Mouse (Mus musculus): ENCODE data around the gene Efhc1. TPM values are rescaled to one million over a fixed set of nuclear protein-coding genes. Genes with fewer than 3 reads are reported as not detected.
A peak's percentile ranks its signal among the peaks of the same experiment; 100 is the strongest.

The Efhc1 gene
- polyA plus RNA-seq, 1 experiment from 2014 or later: 2.1 TPM

DNA sequence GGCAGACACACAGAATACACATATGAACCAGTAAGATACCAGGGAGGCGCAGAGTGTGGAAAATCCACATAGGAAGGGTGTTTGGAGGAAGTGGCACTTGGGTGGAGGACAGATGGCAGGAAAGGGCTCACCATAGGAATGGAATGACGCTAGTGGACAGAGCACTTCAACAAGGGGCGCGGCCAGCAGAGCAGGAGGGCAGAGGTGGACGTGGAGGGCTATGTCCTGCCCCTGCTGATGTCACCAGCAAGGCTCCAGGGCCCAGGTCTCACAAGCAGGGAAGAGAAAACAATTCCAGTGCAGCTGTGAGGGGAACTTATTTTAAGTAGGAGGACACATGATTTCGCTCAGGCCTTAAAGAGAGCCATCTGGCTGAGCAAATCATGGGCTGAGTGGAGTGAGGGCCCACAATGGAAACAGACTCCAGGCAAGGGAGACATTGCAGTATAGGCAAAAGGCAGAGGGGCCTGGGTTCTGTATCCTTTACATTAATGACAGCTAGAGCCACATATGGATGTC, 58.9 kb downstream of the Efhc1 start:
- Histone ChIP-seq H3K4me3 (ENCODE audit: low read length) (no peak overlapping the region), H3K36me3 (ENCODE audit: control insufficient read depth, insufficient read depth, low read length) (peaks cover 3% of the 10 kb centered on the region; the same call in 1 of the 2 replicates), H3K27me3 (replicated peaks; ENCODE audit: control insufficient read depth, insufficient read depth, low read length) (no peaks in the 10 kb centered on the region), H3K4me2 (ENCODE audit: low read depth, low read length) (no peak overlapping the region), H3K9ac (ENCODE audit: low read depth, low read length) (no peak overlapping the region), H3K4me1 (ENCODE audit: control insufficient read depth, insufficient read depth, low read length) (peaks cover 8% of the 10 kb centered on the region), H3K9me3 (ENCODE audit: control insufficient read depth, low read length) (no peaks in the 10 kb centered on the region), H3K27ac (ENCODE audit: low read length) (no peak overlapping the region)
- 72% methylated on average over 6 of the region's 6 CpGs for WGBS
- no peak for ATAC-seq

DNA sequence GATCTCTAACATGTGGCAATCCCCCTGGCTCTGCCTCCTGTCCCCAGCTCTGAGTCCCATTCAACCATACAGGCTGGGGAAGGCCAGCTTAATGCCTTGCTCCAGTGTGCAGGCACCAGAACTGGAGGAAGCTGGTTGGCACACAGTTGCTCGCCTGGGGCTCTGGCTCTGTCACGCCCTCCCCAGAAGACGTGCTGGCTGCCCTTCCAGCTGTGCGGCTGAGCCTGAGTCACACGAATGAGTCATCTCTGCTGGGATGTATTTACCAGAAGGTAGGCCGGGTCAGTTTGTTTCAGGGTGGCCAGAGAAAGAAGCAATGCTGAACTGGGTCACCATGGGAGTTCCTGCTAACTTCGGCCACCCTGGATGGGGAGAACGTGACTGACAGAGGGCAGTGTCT, 63.0 kb downstream of the Efhc1 start:
- Histone ChIP-seq H3K4me3 (ENCODE audit: low read length) (no peak overlapping the region), H3K27me3 (replicated peaks; ENCODE audit: control insufficient read depth, insufficient read depth, low read length) (no peaks in the 10 kb centered on the region), H3K9ac (ENCODE audit: low read depth, low read length) (no peak overlapping the region), H3K4me2 (ENCODE audit: low read depth, low read length) (no peak overlapping the region), H3K36me3 (ENCODE audit: control insufficient read depth, insufficient read depth, low read length) (no peaks in the 10 kb centered on the region; the same call in 1 of the 2 replicates), H3K9me3 (ENCODE audit: control insufficient read depth, low read length) (no peaks in the 10 kb centered on the region), H3K4me1 (ENCODE audit: control insufficient read depth, insufficient read depth, low read length) (peaks cover 8% of the 10 kb centered on the region), H3K27ac (ENCODE audit: low read length) (no peak overlapping the region; the same call in 1 of the 2 replicates)
- 41% methylated on average over 8 of the region's 8 CpGs for whole genome bisulfite sequencing
- peak; percentile 94 for ATAC-seq

GRCm38 (mm10) chr1:21023101-21023500, 71.7 kb downstream of the Efhc1 start:
- Histone ChIP-seq H3K27ac (ENCODE audit: low read length) (no peak overlapping the region), H3K4me3 (ENCODE audit: low read length) (no peak overlapping the region), H3K4me1 (ENCODE audit: control insufficient read depth, insufficient read depth, low read length) (no peaks in the 10 kb centered on the region), H3K9ac (ENCODE audit: low read depth, low read length) (no peak overlapping the region), H3K27me3 (replicated peaks; ENCODE audit: control insufficient read depth, insufficient read depth, low read length) (no peaks in the 10 kb centered on the region), H3K36me3 (ENCODE audit: control insufficient read depth, insufficient read depth, low read length) (no peaks in the 10 kb centered on the region), H3K9me3 (ENCODE audit: control insufficient read depth, low read length) (no peaks in the 10 kb centered on the region), H3K4me2 (ENCODE audit: low read depth, low read length) (no peak overlapping the region)
- WGBS: 89% methylated on average over 3 of the region's 3 CpGs
- no peak for ATAC-seq

- Histone ChIP-seq H3K9ac (ENCODE audit: low read depth, low read length) (no peak overlapping the region), H3K27ac (ENCODE audit: low read length) (no peak overlapping the region), H3K4me3 (ENCODE audit: low read length) (no peak overlapping the region), H3K27me3 (replicated peaks; ENCODE audit: control insufficient read depth, insufficient read depth, low read length) (no peaks in the 10 kb centered on the region), H3K4me1 (ENCODE audit: control insufficient read depth, insufficient read depth, low read length) (no peaks in the 10 kb centered on the region), H3K9me3 (ENCODE audit: control insufficient read depth, low read length) (no peaks in the 10 kb centered on the region), H3K4me2 (ENCODE audit: low read depth, low read length) (no peak overlapping the region), H3K36me3 (ENCODE audit: control insufficient read depth, insufficient read depth, low read length) (no peaks in the 10 kb centered on the region)
- ATAC-seq: no peak
- 79% methylated on average over 5 of the region's 5 CpGs for WGBS
These were observed 73.8 kb downstream of the Efhc1 start for GRCm38 (mm10) chr1:21025203-21025602.

GRCm38 (mm10) chr1:21026534-21026933, 75.1 kb downstream of the Efhc1 start:
- Histone ChIP-seq H3K27ac (ENCODE audit: low read length) (no peak overlapping the region), H3K4me2 (ENCODE audit: low read depth, low read length) (no peak overlapping the region), H3K9me3 (ENCODE audit: control insufficient read depth, low read length) (no peaks in the 10 kb centered on the region), H3K4me1 (ENCODE audit: control insufficient read depth, insufficient read depth, low read length) (no peaks in the 10 kb centered on the region), H3K36me3 (ENCODE audit: control insufficient read depth, insufficient read depth, low read length) (no peaks in the 10 kb centered on the region), H3K4me3 (ENCODE audit: low read length) (no peak overlapping the region), H3K27me3 (replicated peaks; ENCODE audit: control insufficient read depth, insufficient read depth, low read length) (no peaks in the 10 kb centered on the region), H3K9ac (ENCODE audit: low read depth, low read length) (no peak overlapping the region)
- 78% methylated on average over 7 of the region's 7 CpGs for WGBS
- no peak for ATAC-seq

- Histone ChIP-seq H3K4me2 (ENCODE audit: low read depth, low read length) (no peak overlapping the region), H3K9ac (ENCODE audit: low read depth, low read length) (no peak overlapping the region), H3K36me3 (ENCODE audit: control insufficient read depth, insufficient read depth, low read length) (no peaks in the 10 kb centered on the region), H3K9me3 (ENCODE audit: control insufficient read depth, low read length) (no peaks in the 10 kb centered on the region), H3K4me1 (ENCODE audit: control insufficient read depth, insufficient read depth, low read length) (no peaks in the 10 kb centered on the region), H3K27ac (ENCODE audit: low read length) (no peak overlapping the region), H3K4me3 (ENCODE audit: low read length) (no peak overlapping the region), H3K27me3 (replicated peaks; ENCODE audit: control insufficient read depth, insufficient read depth, low read length) (no peaks in the 10 kb centered on the region)
- no peak for ATAC-seq
- 86% methylated on average over 4 of the region's 4 CpGs for WGBS
These were observed 77.6 kb downstream of the Efhc1 start for GRCm38 (mm10) chr1:21029000-21029399.

DNA sequence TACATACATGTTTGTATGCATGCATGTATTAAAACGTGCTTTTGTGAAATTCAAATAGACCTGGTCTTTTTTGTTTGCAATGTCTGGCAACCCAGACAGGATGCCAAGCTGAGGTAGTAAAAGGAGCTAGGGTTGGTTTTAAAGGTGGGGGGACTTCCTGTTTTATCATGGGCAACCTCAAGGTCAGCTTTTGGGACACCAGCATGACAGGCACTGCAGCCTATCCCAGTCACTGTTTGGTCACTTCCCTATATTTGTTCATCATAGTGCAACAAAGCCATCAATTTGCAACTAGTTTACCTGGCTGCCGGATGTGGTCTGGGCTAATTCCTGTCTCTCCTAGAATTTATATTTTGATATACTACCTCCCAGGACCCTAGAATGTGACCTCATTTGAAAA, 80.2 kb downstream of the Efhc1 start:
- H3K9me3 ChIP-seq (ENCODE audit: control insufficient read depth, low read length): no peaks in the 10 kb centered on the region
- no peak overlapping the region for H3K4me3 ChIP-seq (ENCODE audit: low read length)
- no peaks in the 10 kb centered on the region for H3K36me3 ChIP-seq (ENCODE audit: control insufficient read depth, insufficient read depth, low read length)
- 84% methylated on average over 2 of the region's 2 CpGs for WGBS
- no peaks in the 10 kb centered on the region for H3K27me3 ChIP-seq (replicated peaks; ENCODE audit: control insufficient read depth, insufficient read depth, low read length)
- H3K4me1 ChIP-seq (ENCODE audit: control insufficient read depth, insufficient read depth, low read length): no peaks in the 10 kb centered on the region
- H3K27ac ChIP-seq (ENCODE audit: low read length): no peak overlapping the region
- H3K4me2 ChIP-seq (ENCODE audit: low read depth, low read length): no peak overlapping the region
- H3K9ac ChIP-seq (ENCODE audit: low read depth, low read length): no peak overlapping the region
- no peak for ATAC-seq

DNA sequence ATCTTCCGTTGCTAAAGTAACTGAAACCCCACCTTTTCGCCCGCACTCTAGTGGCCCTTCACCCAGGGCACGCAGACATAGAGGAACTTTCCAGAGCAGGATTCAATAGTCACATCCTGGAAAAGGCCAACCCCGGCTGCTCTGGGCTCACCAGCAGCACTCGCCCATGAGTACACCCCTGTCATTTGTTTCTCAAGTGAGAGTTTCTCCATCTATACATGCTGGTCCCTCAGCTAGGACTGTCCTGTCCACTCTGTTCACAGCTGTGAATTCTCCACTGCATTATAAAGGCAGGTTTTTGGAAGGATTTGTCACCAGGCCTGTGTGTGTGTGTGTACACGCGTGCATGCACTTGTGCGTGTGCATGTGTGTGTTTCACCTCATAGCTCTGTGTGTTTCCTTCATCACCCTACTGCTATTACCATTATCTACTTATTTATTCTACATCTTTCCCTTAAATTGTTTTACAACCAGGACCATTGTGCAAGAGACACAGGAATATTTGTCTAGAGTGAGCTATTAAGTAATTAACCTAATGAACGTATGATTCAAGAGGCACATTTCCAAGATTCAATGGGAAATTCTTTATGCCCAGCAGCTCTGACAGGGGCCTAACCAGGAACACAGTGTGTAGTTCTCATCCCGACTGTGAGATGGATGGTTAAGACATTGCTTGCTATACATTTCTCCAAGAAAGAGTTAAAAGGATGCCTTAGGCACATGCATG, 81.8 kb downstream of the Efhc1 start:
- Histone ChIP-seq H3K4me3 (ENCODE audit: low read length) (no peak overlapping the region), H3K27me3 (replicated peaks; ENCODE audit: control insufficient read depth, insufficient read depth, low read length) (no peaks in the 10 kb centered on the region), H3K27ac (ENCODE audit: low read length) (no peak overlapping the region), H3K4me1 (ENCODE audit: control insufficient read depth, insufficient read depth, low read length) (no peaks in the 10 kb centered on the region), H3K4me2 (ENCODE audit: low read depth, low read length) (no peak overlapping the region), H3K9ac (ENCODE audit: low read depth, low read length) (no peak overlapping the region), H3K9me3 (ENCODE audit: control insufficient read depth, low read length) (no peaks in the 10 kb centered on the region), H3K36me3 (ENCODE audit: control insufficient read depth, insufficient read depth, low read length) (no peaks in the 10 kb centered on the region)
- peak; percentile 83 for ATAC-seq
- WGBS: 79% methylated on average over 11 of the region's 11 CpGs

DNA sequence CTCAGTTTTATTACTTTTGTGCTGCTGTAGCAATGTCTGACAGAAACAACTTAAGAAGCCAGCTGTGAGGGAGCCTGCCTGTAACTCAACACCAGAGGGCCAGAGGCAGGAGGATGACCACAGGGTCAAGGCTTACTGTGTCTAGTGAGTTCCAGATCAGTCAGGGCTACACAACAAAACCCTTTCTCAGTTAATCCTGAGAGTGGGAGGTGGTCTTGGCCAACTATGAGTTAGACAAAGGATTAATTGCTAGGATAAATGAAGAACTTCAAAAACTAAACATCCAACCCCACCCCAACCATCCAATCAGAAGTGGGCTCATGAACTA, 82.3 kb downstream of the Efhc1 start:
- H3K4me1 ChIP-seq (ENCODE audit: control insufficient read depth, insufficient read depth, low read length): no peaks in the 10 kb centered on the region
- ATAC-seq: peak; percentile 69
- no peak overlapping the region for H3K9ac ChIP-seq (ENCODE audit: low read depth, low read length)
- H3K36me3 ChIP-seq (ENCODE audit: control insufficient read depth, insufficient read depth, low read length): no peaks in the 10 kb centered on the region
- H3K27ac ChIP-seq (ENCODE audit: low read length): no peak overlapping the region
- H3K27me3 ChIP-seq (replicated peaks; ENCODE audit: control insufficient read depth, insufficient read depth, low read length): no peaks in the 10 kb centered on the region
- H3K9me3 ChIP-seq (ENCODE audit: control insufficient read depth, low read length): no peaks in the 10 kb centered on the region
- no peak overlapping the region for H3K4me2 ChIP-seq (ENCODE audit: low read depth, low read length)
- no peak overlapping the region for H3K4me3 ChIP-seq (ENCODE audit: low read length)

- Histone ChIP-seq H3K9me3 (ENCODE audit: control insufficient read depth, low read length) (no peaks in the 10 kb centered on the region), H3K36me3 (ENCODE audit: control insufficient read depth, insufficient read depth, low read length) (no peaks in the 10 kb centered on the region), H3K4me3 (ENCODE audit: low read length) (no peak overlapping the region), H3K4me1 (ENCODE audit: control insufficient read depth, insufficient read depth, low read length) (no peaks in the 10 kb centered on the region; the same call in 1 of the 2 replicates), H3K27me3 (replicated peaks; ENCODE audit: control insufficient read depth, insufficient read depth, low read length) (no peaks in the 10 kb centered on the region), H3K27ac (ENCODE audit: low read length) (no peak overlapping the region), H3K9ac (ENCODE audit: low read depth, low read length) (no peak overlapping the region), H3K4me2 (ENCODE audit: low read depth, low read length) (no peak overlapping the region)
- ATAC-seq: no peak
- 83% methylated on average over 6 of the region's 6 CpGs for WGBS
These were observed 84.5 kb downstream of the Efhc1 start for GRCm38 (mm10) chr1:21035878-21036277.
